In genomic region chr1:36472106-36472440, GRCm38 (mm10) we compare ENCODE assay signal across 8 mouse cellular contexts. TPM values are rescaled to one million over a fixed set of nuclear protein-coding genes. Genes with fewer than 3 reads are reported as not detected.
DNase-seq lines count a peak whose midpoint lies in the region; ATAC-seq and TF ChIP-seq lines count a peak whose summit lies in the region.

No protein-coding gene starts in this region.

- peak overlapping the region in 1 of 2 experiments; percentile 64; a peak in 1 of 4 replicates for H3K27ac ChIP-seq in heart, embryonic 14.5 days (replicated peaks in 1 of 2; ENCODE audit: control insufficient read depth in 1 of 2, insufficient read depth in 1 of 2, low read depth in 2 of 2, low read length in 2 of 2)
- no peak overlapping the region for H3K27ac ChIP-seq in CH12.LX (ENCODE audit: insufficient read depth, low read depth)
- no peak overlapping the region for H3K27ac ChIP-seq in embryonic fibroblast, embryonic 13.5 days (ENCODE audit: insufficient read depth, low read length)
- H3K27ac ChIP-seq in limb, embryonic 13.5 days: no peak overlapping the region
- H3K27ac ChIP-seq in stomach, embryonic 14.5 days (ENCODE audit: low read length): no peak overlapping the region

- intact Hi-C loops in left cerebral cortex, postnatal 10 days (cut with DNase I): loop anchor here (5.0 to 10.0 kb wide), 2 partner anchors 40 to 107 kb away; partner anchors contain the start of gene Kansl3
- intact Hi-C loops in gastrocnemius, postnatal 36 days (cut with DNase I): loop anchor here (2.0 kb wide), 1 partner anchor 101 kb away; no protein-coding TSS in a partner anchor

- dilution Hi-C loops in CH12.LX (cut with MboI; ENCODE audit: extremely low pct_ligation_motif_present, extremely low pct_unique_long_range_greater_than_20kb, low sequenced_read_pairs): no loop called here

- no peaks in the 10 kb centered on the region for H3K79me2 ChIP-seq in CH12.LX (replicated peaks; ENCODE audit: control insufficient read depth, extremely low read depth, insufficient read depth, poor library complexity, severe bottlenecking)

- in situ Hi-C loops in CH12.LX (cut with MboI; ENCODE audit: low pct_ligation_motif_present, low pct_unique_long_range_greater_than_20kb, low sequenced_read_pairs): loop anchor here (10.0 kb wide), 2 partner anchors 107 to 147 kb away; partner anchors contain the start of gene Kansl3

- no peak for TF ChIP-seq EP300 in CH12.LX (IDR thresholded peaks at IDR 0.05; ENCODE audit: low read length)

- H3K9me3 ChIP-seq in heart, embryonic 14.5 days (ENCODE audit: control insufficient read depth, low read length): no peaks in the 10 kb centered on the region
- H3K9me3 ChIP-seq in CH12.LX (replicated peaks; ENCODE audit: low read length): no peaks in the 10 kb centered on the region
- H3K9me3 ChIP-seq in limb, embryonic 13.5 days: no peaks in the 10 kb centered on the region
- H3K9me3 ChIP-seq in stomach, embryonic 14.5 days (ENCODE audit: control insufficient read depth, low read depth, low read length): no peaks in the 10 kb centered on the region

- peak overlapping the region; percentile 84 for H3K9ac ChIP-seq in heart, embryonic 14.5 days (ENCODE audit: low read length)
- H3K9ac ChIP-seq in CH12.LX (ENCODE audit: insufficient read depth, low read depth): peak overlapping the region; percentile 52; the same call in 1 of the 2 replicates
- H3K9ac ChIP-seq in limb, embryonic 13.5 days: peak overlapping the region; percentile 73
- H3K9ac ChIP-seq in stomach, embryonic 14.5 days (replicated peaks; ENCODE audit: low read depth, low read length): peak overlapping the region; percentile 55

- no peaks in the 10 kb centered on the region for H3K36me3 ChIP-seq in heart, embryonic 14.5 days (ENCODE audit: control insufficient read depth, insufficient read depth, low read length)
- no peaks in the 10 kb centered on the region for H3K36me3 ChIP-seq in CH12.LX (replicated peaks in 1 of 2; ENCODE audit: control insufficient read depth in 1 of 2, insufficient read depth in 1 of 2, low read length in 1 of 2)
- H3K36me3 ChIP-seq in limb, embryonic 13.5 days: no peaks in the 10 kb centered on the region
- no peaks in the 10 kb centered on the region for H3K36me3 ChIP-seq in stomach, embryonic 14.5 days (ENCODE audit: control insufficient read depth, insufficient read depth, low read length)

- no peak for TF ChIP-seq CTCF in CH12.LX (conservative IDR thresholded peaks at IDR 0.05 in 1 of 2, IDR thresholded peaks at IDR 0.05 in 1 of 2; ENCODE audit: low read depth in 2 of 2, low read length in 2 of 2)
- no peak for TF ChIP-seq CTCF in embryonic fibroblast, embryonic 13.5 days (IDR thresholded peaks at IDR 0.05; ENCODE audit: borderline replicate concordance, insufficient read depth, low read length)

- no peaks in the 10 kb centered on the region for H3K27me3 ChIP-seq in heart, embryonic 14.5 days (ENCODE audit: control insufficient read depth, insufficient read depth, low read length)
- no peaks in the 10 kb centered on the region for H3K27me3 ChIP-seq in CH12.LX (replicated peaks)
- H3K27me3 ChIP-seq in limb, embryonic 13.5 days: no peaks in the 10 kb centered on the region
- H3K27me3 ChIP-seq in stomach, embryonic 14.5 days (ENCODE audit: control insufficient read depth, insufficient read depth, low read length): no peaks in the 10 kb centered on the region

- H3K4me3 ChIP-seq in heart, embryonic 14.5 days (ENCODE audit: control insufficient read depth in 1 of 2, insufficient read depth in 1 of 2, low read depth in 1 of 2, low read length in 2 of 2): peak overlapping the region; percentile 57 to 72
- H3K4me3 ChIP-seq in CH12.LX (replicated peaks in 1 of 3; ENCODE audit: low read depth in 2 of 3, low read length in 2 of 3, poor library complexity in 1 of 3): peak overlapping the region; percentile 68 to 77 (median 75)
- H3K4me3 ChIP-seq in embryonic fibroblast, embryonic 13.5 days (ENCODE audit: insufficient read depth, low read length): peak overlapping the region; percentile 59
- H3K4me3 ChIP-seq in limb, embryonic 13.5 days: peak overlapping the region; percentile 68
- peak overlapping the region; percentile 56 for H3K4me3 ChIP-seq in stomach, embryonic 14.5 days (ENCODE audit: low read depth, low read length)

- TF ChIP-seq RAD21 in CH12.LX (IDR thresholded peaks at IDR 0.05; ENCODE audit: low read depth, low read length): no peak

- peaks cover 24 to 41% of the 10 kb centered on the region in 2 experiments for H3K4me1 ChIP-seq in heart, embryonic 14.5 days (ENCODE audit: control insufficient read depth in 2 of 2, insufficient read depth in 2 of 2, low read length in 2 of 2)
- peaks cover 36 to 76% of the 10 kb centered on the region in 2 experiments for H3K4me1 ChIP-seq in CH12.LX (ENCODE audit: control insufficient read depth in 1 of 2, insufficient read depth in 2 of 2)
- peaks cover 20% of the 10 kb centered on the region for H3K4me1 ChIP-seq in embryonic fibroblast, embryonic 13.5 days (ENCODE audit: control insufficient read depth, insufficient read depth, low read length)
- peaks cover 60% of the 10 kb centered on the region for H3K4me1 ChIP-seq in limb, embryonic 13.5 days
- peaks cover 46% of the 10 kb centered on the region for H3K4me1 ChIP-seq in stomach, embryonic 14.5 days (ENCODE audit: control insufficient read depth, insufficient read depth, low read length)

- H3K4me2 ChIP-seq in heart, embryonic 14.5 days (ENCODE audit: low read length): peak overlapping the region; percentile 92
- H3K4me2 ChIP-seq in CH12.LX (ENCODE audit: insufficient read depth, low read depth, poor library complexity, severe bottlenecking): peak overlapping the region; percentile 67
- H3K4me2 ChIP-seq in limb, embryonic 13.5 days (replicated peaks): peak overlapping the region; percentile 83
- H3K4me2 ChIP-seq in stomach, embryonic 14.5 days (replicated peaks; ENCODE audit: low read depth, low read length): peak overlapping the region; percentile 80

- 14% methylated on average over 18 of the region's 18 CpGs for WGBS in heart, embryonic 14.5 days
- 11% methylated on average over 18 of the region's 18 CpGs for WGBS in limb, embryonic 13.5 days
- 17% methylated on average over 18 of the region's 18 CpGs for WGBS in stomach, embryonic 14.5 days

- no peak for TF ChIP-seq POLR2A in CH12.LX (IDR thresholded peaks at IDR 0.05; ENCODE audit: low read depth, low read length)
- TF ChIP-seq POLR2A in embryonic fibroblast, embryonic 13.5 days (IDR thresholded peaks at IDR 0.05; ENCODE audit: low read depth, low read length): no peak

- DNase-seq in heart, adult 11 months: no peak
- DNase-seq in CH12.LX (ENCODE audit: extremely low read depth): no peak
- DNase-seq in left cerebral cortex, postnatal 10 days (ENCODE audit: extremely low spot score in 1 of 2, low spot score in 2 of 2): no peak
- no peak for DNase-seq in gastrocnemius, postnatal 36 days

- ATAC-seq in heart, embryonic 14.5 days (ENCODE audit: insufficient number of reproducible peaks, insufficient read depth, low FRiP score, low read depth): no peak
- ATAC-seq in limb, embryonic 13.5 days (ENCODE audit: low FRiP score, low read depth): no peak
- ATAC-seq in stomach, embryonic 14.5 days (ENCODE audit: insufficient number of reproducible peaks, insufficient read depth, low FRiP score, low read depth): peak; percentile 0; the same call in 1 of the 2 replicates

TF ChIP-seq in CH12.LX, 34 proteins besides CTCF, POLR2A, EP300 and RAD21:
- no peak for TF ChIP-seq ETS1 (conservative IDR thresholded peaks at IDR 0.05; ENCODE audit: low read depth, low read length)
- TF ChIP-seq SIN3A (IDR thresholded peaks at IDR 0.05; ENCODE audit: low read length): 0 out of 2 replicates have a peak, but pooled peaks have one; percentile 11
TF ChIP-seq in CH12.LX: peak in this region for 1.

RNA-seq across cellular contexts. Expression of gene Cnnm4, which starts 0.7 kb away (rescaled TPM):
- 4.5 and 5.9 TPM in 2 replicates for polyA plus RNA-seq in heart, embryonic 14.5 days (2014; fragmentation: Nextera tagmentation; extraction: Ambion mirVana)
- total RNA-seq in CH12.LX (2012; rRNA removed) (4.6 and 5.0 TPM in 2 replicates), CH12.LX (2014; rRNA removed) (3.0 and 3.2 TPM in 2 replicates)
- 3.0 and 3.5 TPM in 2 replicates for polyA plus RNA-seq in CH12.LX (2012; ENCODE audit: insufficient read length, low read depth)
- 10.4 and 11.6 TPM in 2 replicates for polyA plus RNA-seq in embryonic fibroblast, embryonic 13.5 days (2011; ENCODE audit: insufficient read length, low read depth, missing spikeins)
- polyA plus RNA-seq in limb, embryonic 13.5 days (2015; fragmentation: Nextera tagmentation; extraction: Ambion mirVana): 19.5 and 20.4 TPM in 2 replicates
- polyA plus RNA-seq in stomach, embryonic 14.5 days (2014; fragmentation: Nextera tagmentation; extraction: Ambion mirVana): 14.1 and 14.4 TPM in 2 replicates
- total RNA-seq in left cerebral cortex, postnatal 10 days (2021): 10 to 100 TPM; 12.7 to 13.7 TPM
- 1 to 10 TPM; 7.0 to 7.1 TPM for total RNA-seq in gastrocnemius, postnatal 36 days (2021)

RNA-seq across cellular contexts. Expression of gene Lman2l, which starts 27.0 kb away (rescaled TPM):
- polyA plus RNA-seq in heart, embryonic 14.5 days (2014; fragmentation: Nextera tagmentation; extraction: Ambion mirVana): 31.0 and 35.7 TPM in 2 replicates
- 6.0 and 8.5 TPM in 2 replicates for total RNA-seq in CH12.LX (2012; rRNA removed)
- total RNA-seq in CH12.LX (2014; rRNA removed): 7.9 and 8.8 TPM in 2 replicates
- 19.1 and 20.3 TPM in 2 replicates for polyA plus RNA-seq in CH12.LX (2012; ENCODE audit: insufficient read length, low read depth)
- 22.7 and 25.9 TPM in 2 replicates for polyA plus RNA-seq in embryonic fibroblast, embryonic 13.5 days (2011; ENCODE audit: insufficient read length, low read depth, missing spikeins)
- 53.2 and 56.8 TPM in 2 replicates for polyA plus RNA-seq in limb, embryonic 13.5 days (2015; fragmentation: Nextera tagmentation; extraction: Ambion mirVana)
- 31.9 and 35.0 TPM in 2 replicates for polyA plus RNA-seq in stomach, embryonic 14.5 days (2014; fragmentation: Nextera tagmentation; extraction: Ambion mirVana)
- 10 to 100 TPM; 37.8 to 40.5 TPM for total RNA-seq in left cerebral cortex, postnatal 10 days (2021)
- 10 to 100 TPM; 16.5 to 19.0 TPM for total RNA-seq in gastrocnemius, postnatal 36 days (2021)

RNA-seq across cellular contexts. Expression of gene Cnnm3, which starts 39.6 kb away (rescaled TPM):
- polyA plus RNA-seq in heart, embryonic 14.5 days (2014; fragmentation: Nextera tagmentation; extraction: Ambion mirVana): 3.7 and 3.9 TPM in 2 replicates
- 8.4 and 9.2 TPM in 2 replicates for total RNA-seq in CH12.LX (2012; rRNA removed)
- 2.8 and 3.0 TPM in 2 replicates for total RNA-seq in CH12.LX (2014; rRNA removed)
- polyA plus RNA-seq in CH12.LX (2012; ENCODE audit: insufficient read length, low read depth): 7.1 and 8.8 TPM in 2 replicates
- polyA plus RNA-seq in embryonic fibroblast, embryonic 13.5 days (2011; ENCODE audit: insufficient read length, low read depth, missing spikeins): 4.0 and 6.2 TPM in 2 replicates
- 3.7 and 4.4 TPM in 2 replicates for polyA plus RNA-seq in limb, embryonic 13.5 days (2015; fragmentation: Nextera tagmentation; extraction: Ambion mirVana)
- 6.2 and 8.4 TPM in 2 replicates for polyA plus RNA-seq in stomach, embryonic 14.5 days (2014; fragmentation: Nextera tagmentation; extraction: Ambion mirVana)
- total RNA-seq in left cerebral cortex, postnatal 10 days (2021): 10 to 100 TPM; 30.3 to 34.1 TPM
- total RNA-seq in gastrocnemius, postnatal 36 days (2021): 10 to 100 TPM; 10.8 to 12.2 TPM
